Mouse (Mus musculus) kidney, postnatal 36 days (tissue): ENCODE results near the gene Zdhhc3.

Experiments
- DNase-seq, 2 experiments: peaks; one replicate each; pipeline ENCODE4 v3.0.0; 2021 to 2022; ENCODE audit warnings: mixed read lengths in 2 of 2

Zdhhc3 gene

DNA sequence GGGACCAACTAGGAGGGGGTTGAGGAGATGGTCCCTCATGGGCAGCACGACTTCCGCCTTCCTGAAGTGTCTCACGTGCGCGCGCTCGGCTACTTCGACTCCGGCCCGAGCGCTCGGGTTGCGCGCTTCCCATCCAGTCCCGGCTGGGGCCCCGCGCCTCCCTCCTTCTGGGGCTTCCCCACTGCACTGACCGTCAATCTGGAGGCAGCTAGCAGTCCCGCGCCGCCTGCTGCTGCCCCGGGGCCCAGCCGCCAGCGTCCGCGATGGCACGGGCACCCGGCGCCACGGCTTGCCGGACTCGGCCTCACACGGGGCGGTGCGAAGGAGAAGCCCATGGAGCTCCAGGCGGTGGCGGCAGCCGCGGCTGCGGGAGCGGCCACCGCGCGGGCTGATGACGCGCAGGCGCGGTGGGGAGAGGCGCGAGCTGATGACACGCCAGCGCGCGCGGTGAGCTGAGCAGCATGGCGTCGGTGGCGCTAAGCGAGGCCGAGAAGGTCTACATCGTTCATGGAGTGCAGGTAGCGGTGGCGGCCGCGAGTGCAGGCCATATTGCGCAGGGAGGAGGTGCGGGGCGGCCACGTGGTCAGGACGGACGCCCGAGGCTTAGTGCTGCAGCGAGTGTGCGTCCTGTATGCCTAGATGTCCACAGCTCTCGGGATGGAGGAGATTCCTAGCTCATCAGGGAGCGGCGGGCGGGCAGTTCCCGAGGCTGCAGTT, at the start of gene Zdhhc3, which contains the start of gene Exosc7:
Gene Zdhhc3 (minus strand): TSS at position 401 of the 717 bp plus-strand sequence.
Gene Exosc7 (plus strand): TSS at position 411 of the 717 bp plus-strand sequence.
- DNase-seq, result peak; percentile 79 to 92

DNA sequence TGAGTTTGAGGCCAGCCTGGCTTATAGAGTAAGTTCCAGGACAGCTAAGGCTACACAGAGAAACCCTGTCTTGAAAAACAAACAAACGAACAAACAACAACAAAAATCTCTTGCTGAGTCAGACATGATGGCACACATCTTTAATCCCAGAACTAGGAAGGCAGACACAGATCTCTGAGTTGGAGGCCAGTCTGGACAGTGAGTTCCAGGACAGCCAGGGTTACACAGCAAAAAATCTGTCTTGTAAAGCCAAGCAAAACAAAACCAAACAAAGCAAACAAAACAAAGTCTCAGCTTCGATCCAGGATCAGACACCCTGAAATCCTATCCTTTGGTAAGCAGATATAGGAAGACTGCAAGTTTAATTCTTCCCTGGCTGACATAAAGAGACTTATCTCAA, 48.8 kb upstream of the Zdhhc3 start:
- no peak for DNase-seq

- DNase-seq, result peak; percentile 79 to 88
Measured at GRCm38 (mm10) chr9:123159330-123159729, 46.3 kb upstream of the Zdhhc3 start.

- DNase-seq, result peak; percentile 17 to 68
Measured at GRCm38 (mm10) chr9:123158125-123158836, 45.3 kb upstream of the Zdhhc3 start.

DNA sequence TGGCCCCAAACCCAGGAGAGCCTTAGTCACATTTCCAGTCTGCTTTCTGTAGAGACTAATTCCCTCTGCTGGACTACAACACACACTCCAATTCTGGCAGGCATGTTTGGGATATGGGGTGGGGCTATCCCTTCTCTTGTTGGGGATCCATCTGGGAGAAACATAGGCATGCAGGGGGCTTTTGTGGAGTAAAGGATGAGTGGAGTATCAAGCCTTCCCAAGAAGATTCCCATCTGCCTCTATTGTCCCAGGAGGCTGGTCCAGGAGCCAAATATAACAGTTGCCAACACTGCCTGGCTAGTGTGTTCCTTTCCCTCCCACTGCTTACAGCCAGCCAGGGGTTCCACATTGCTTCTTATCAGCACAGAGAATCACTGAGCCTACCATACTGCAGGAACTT, 44.7 kb upstream of the Zdhhc3 start:
- no peak for DNase-seq

DNA sequence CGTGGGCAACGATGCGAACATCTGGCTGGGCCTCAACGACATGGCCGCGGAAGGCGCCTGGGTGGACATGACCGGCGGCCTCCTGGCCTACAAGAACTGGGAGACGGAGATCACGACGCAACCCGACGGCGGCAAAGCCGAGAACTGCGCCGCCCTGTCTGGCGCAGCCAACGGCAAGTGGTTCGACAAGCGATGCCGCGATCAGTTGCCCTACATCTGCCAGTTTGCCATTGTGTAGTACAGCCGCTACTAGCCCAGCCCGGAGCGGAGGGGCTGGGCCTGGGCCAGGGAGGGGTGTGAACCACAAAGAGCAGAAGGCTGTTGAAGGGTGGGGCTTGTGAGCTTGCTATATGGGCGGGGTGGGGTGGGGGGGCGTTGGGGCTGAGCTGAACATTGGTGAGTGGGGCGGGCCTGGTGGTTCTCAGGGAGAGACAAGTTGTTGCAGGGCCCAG, 43.9 kb upstream of the Zdhhc3 start:
- peak; percentile 57 to 71 for DNase-seq

- peak; percentile 37 to 51 for DNase-seq
Measured at GRCm38 (mm10) chr9:123153121-123153520, 40.1 kb upstream of the Zdhhc3 start.

DNA sequence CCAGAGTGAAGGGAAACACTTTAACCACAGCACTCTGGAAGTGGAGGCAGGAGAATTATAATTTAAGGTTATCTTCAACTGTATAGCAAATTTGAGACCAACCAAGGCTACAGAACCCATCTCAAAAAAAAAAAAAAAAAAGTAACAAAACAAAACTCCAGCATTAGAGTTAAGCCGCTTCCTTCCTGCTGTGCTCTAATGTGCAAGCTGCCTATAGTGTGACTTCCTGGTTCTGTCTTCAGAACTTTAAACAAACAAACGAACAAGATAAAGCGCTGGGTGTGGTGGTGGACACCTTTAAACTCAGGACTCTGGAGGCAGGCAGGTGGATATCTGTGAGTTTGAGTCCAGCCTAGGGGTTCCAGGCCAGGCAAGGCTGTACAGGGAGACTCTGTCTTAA, 39.0 kb upstream of the Zdhhc3 start:
- no peak for DNase-seq

DNA sequence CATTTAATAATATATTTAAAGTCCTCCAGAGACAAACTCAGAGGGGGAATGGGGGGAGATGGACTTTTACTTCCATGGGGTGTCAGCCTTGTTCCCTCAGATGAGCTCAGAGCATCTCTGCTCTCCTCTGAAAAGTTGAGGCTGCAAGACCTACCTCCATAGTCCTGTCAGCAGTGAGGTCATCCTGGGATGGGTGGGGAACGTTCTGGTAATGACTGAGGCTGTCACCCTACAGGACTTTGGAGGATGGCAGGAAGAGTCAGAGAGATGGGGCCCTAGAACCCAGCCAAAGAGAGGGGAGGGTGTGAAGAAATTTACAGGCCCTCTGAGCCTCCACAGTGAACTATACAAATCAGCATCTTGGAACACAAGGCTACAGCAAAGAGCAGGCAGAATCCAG, 38.6 kb upstream of the Zdhhc3 start:
- no peak for DNase-seq

GRCm38 (mm10) chr9:123150241-123151020, 37.4 kb upstream of the Zdhhc3 start, which contains the start of gene Clec3b:
Gene Clec3b (plus strand): TSS chr9:123150946.
- peak; percentile 53 to 72 for DNase-seq

GRCm38 (mm10) chr9:123148430-123148829, 35.4 kb upstream of the Zdhhc3 start:
- DNase-seq, result no peak

DNA sequence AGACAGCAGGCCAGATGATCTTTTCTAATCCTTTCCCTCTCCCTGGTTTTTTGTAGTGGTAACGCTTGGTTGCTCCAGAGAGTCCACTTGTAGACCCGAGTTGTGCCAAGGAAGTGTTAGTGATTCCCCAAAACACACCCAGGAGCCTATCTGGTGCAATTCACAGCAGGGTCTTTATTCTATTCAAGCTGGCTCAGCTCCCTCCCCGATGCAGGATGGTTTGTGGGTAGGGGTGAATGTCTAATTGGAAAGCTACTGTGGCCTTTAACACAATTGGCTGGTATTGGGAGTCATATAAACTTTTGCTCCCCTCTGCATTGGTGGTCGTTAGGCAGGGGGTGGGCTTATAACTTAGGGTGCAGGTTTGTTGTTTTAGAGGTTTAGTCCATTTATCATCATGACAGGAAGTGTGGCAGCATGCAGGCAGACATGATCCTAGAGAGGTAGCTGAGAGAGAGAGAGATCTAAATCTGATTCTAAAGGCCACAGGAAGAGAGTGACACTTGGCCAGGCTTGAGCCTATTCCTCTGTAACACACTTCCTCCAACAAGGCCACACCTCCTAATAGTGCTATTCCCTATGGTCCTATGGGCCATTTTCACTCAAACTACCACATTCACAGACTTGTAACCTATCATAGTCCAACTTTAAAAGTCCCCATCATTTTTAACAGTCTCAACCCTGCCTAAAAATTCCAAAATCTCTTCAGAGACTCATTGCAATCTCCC, 27.0 kb upstream of the Zdhhc3 start:
- DNase-seq, result peak in 1 of 2 experiments; percentile 34

- DNase-seq, result peak; percentile 72 to 79
Measured at GRCm38 (mm10) chr9:123138891-123139474, 26.0 kb upstream of the Zdhhc3 start.

DNA sequence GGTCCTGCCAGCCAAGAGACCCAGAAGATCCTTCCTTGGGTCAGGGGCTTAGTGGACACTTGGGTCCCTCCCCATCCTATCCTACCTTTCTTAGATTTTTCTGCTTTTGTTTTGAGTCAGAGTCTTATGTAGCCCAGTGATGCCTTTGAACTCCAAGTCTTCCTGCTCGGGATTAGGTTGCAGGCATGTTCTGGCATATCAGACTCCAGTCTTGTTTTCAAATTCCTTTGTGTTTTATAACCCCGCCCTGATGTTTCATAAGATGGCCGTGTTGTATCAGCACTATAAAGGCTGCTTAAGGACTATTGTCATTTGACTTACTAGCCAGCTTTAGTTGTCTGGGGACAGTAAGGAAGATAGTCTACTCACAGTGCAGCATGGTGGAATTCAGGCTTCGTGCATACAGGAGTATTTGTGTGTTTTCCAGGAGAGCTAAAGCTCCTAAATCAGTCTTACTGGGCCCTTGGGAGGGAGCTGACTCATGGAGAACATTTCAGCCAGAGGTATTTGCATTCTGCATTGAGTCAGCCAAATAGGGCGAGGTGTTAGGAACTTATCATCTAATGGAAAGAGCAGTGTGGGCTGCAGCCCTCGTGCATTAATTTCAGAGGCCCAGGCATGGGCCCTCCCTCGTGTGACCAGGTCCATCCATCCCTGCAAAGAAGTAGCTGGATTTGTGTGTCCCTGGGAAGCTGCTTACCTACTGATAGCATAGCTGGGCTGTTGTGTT, 24.1 kb upstream of the Zdhhc3 start:
- no peak for DNase-seq

GRCm38 (mm10) chr9:123132994-123133393, 20.0 kb upstream of the Zdhhc3 start:
- no peak for DNase-seq

GRCm38 (mm10) chr9:123127663-123128062, 14.7 kb upstream of the Zdhhc3 start:
- no peak for DNase-seq

GRCm38 (mm10) chr9:123124413-123124981, 11.5 kb upstream of the Zdhhc3 start:
- DNase-seq, result no peak

- DNase-seq, result peak; percentile 12 to 45
Measured at GRCm38 (mm10) chr9:123123571-123124412, 10.8 kb upstream of the Zdhhc3 start.

DNA sequence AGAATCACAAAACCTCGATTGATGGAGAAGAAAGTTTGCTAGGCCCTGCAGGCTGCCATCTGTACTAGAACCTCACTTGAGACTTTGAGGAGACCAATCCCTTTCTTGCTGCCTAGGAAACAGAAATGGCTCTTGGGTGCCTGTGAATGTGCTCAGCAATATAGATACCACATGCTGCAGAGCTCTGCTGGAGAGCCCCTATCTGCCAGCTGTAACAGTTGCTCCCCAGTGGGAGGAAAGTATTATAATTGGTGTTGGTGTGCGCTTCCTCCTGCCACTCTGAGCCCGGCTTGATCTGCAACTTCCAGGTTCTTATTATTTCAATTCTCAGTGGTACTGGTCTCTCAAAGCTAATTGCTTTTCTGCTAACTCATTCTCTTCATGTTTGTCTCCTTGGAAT, 10.0 kb upstream of the Zdhhc3 start:
- no peak for DNase-seq

- DNase-seq, result peak; percentile 9 to 33
Measured at GRCm38 (mm10) chr9:123115566-123115965, 2.6 kb upstream of the Zdhhc3 start.
